Mouse (Mus musculus) liver, postnatal 0 days (tissue): Measurements from ENCODE around the gene Tm9sf2. TPM values are rescaled to one million over a fixed set of nuclear protein-coding genes. Genes with fewer than 3 reads are reported as not detected.

ENCODE experiments used
- ATAC-seq: fragments of 200-750 bp; cut with Nextera tagmentation; 2 replicates; pipeline ENCODE4 v1.8.0; 2017; ENCODE audit warnings: mild to moderate bottlenecking, moderate library complexity
- DNase-seq: peaks from one replicate; pipeline ENCODE4 v3.0.0-alpha.2; 2016
- H3K27ac ChIP-seq: fragments of 300-500 bp; sonication (generic); 2 replicates; pipeline ENCODE4 v1.5.1; 2014; ENCODE audit warnings: antibody characterized with exemption, moderate library complexity, mild to moderate bottlenecking, low read depth
- H3K27me3 ChIP-seq: fragments of 300-500 bp; sonication (generic); 2 replicates; pipeline ENCODE4 v1.6.1; 2014; ENCODE audit warnings: low read length, control low read depth, mixed read lengths; ENCODE audit not compliant: insufficient read depth
- H3K36me3 ChIP-seq: fragments of 300-500 bp; sonication (generic); replicated peaks from 2 replicates; pipeline ENCODE4 v1.6.1; 2014; ENCODE audit warnings: mild to moderate bottlenecking, control low read depth, low read length, moderate library complexity, mixed read lengths; ENCODE audit not compliant: insufficient read depth
- H3K4me1 ChIP-seq: fragments of 300-500 bp; sonication (generic); 2 replicates; pipeline ENCODE4 v1.6.1; 2014; ENCODE audit warnings: antibody characterized with exemption, mild to moderate bottlenecking, control low read depth; ENCODE audit not compliant: insufficient read depth
- H3K4me2 ChIP-seq: fragments of 300-500 bp; sonication (generic); 2 replicates; pipeline ENCODE4 v1.6.1; 2014; ENCODE audit warnings: low read depth, mild to moderate bottlenecking, low read length, moderate library complexity, mixed read lengths
- H3K4me3 ChIP-seq: fragments of 300-500 bp; sonication (generic); 2 replicates; pipeline ENCODE4 v1.5.1; 2014; ENCODE audit warnings: low read depth, low read length
- H3K9ac ChIP-seq: fragments of 300-500 bp; sonication (generic); replicated peaks from 2 replicates; pipeline ENCODE4 v1.6.1; 2014; ENCODE audit warnings: mild to moderate bottlenecking, moderate library complexity
- H3K9me3 ChIP-seq: fragments of 300-500 bp; sonication (generic); 2 replicates; pipeline ENCODE4 v1.6.1; 2016; ENCODE audit warnings: mild to moderate bottlenecking, control low read depth, low read length, mixed read lengths
- CTCF ChIP-seq: sonication (generic); IDR thresholded peaks from 2 replicates; pipeline ENCODE4 v1.5.1; 2016; ENCODE audit warnings: antibody characterized with exemption, low read depth
- EP300 ChIP-seq: IDR thresholded peaks from 2 replicates; pipeline ENCODE4 v1.6.1; 2016; ENCODE audit warnings: antibody characterized with exemption, low read depth, mild to moderate bottlenecking
- WGBS: fragments of 180-500 bp; shearing (Covaris S2); extraction: QIAGEN DNeasy Blood & Tissue Kit; methylation state at CpG from one replicate; pipeline ENCODE4 v1.1.7; 2014; ENCODE audit not compliant: insufficient replicate concordance; 5-methylcytosine and 5-hydroxymethylcytosine counted together
- polyA plus RNA-seq: library from polyadenylated mRNA; unstranded; fragments of >200 nt; fragmentation: Nextera tagmentation; extraction: Ambion mirVana; gene quantifications from 2 replicates; pipeline ENCODE4 v1.2.1, GENCODE M21; 2015

Tm9sf2 gene
- polyA plus RNA-seq, 1 experiment from 2014 or later = 107 TPM

- TF ChIP-seq EP300 (no peak), CTCF (no peak)
- no peaks in the 10 kb centered on the region for H3K36me3 ChIP-seq
- ATAC-seq (no peak), DNase-seq (no peak)
- H3K27ac ChIP-seq = 0 out of 2 replicates have a peak overlapping the region, but pooled peaks have one; percentile 58
- no peaks in the 10 kb centered on the region for H3K27me3 ChIP-seq
- no peak overlapping the region for H3K4me3 ChIP-seq
- 70% methylated on average over 10 of the region's 10 CpGs for WGBS
- peaks cover 5% of the 10 kb centered on the region; the same call in 1 of the 2 replicates for H3K4me1 ChIP-seq
- no peak overlapping the region for H3K4me2 ChIP-seq
- H3K9ac ChIP-seq = no peak overlapping the region
- H3K9me3 ChIP-seq = no peaks in the 10 kb centered on the region
Observed at GRCm38 (mm10) chr14:122074360-122074759, 32.5 kb upstream of the Tm9sf2 start.

GRCm38 (mm10) chr14:122075485-122076200, 31.2 kb upstream of the Tm9sf2 start:
- WGBS = 83% methylated on average over 21 of the region's 21 CpGs
- DNase-seq = no peak
- no peak for ATAC-seq

GRCm38 (mm10) chr14:122077017-122077416, 29.8 kb upstream of the Tm9sf2 start:
- WGBS = 65% methylated on average over 3 of the region's 3 CpGs
- no peak for DNase-seq
- no peak for TF ChIP-seq CTCF
- no peak for TF ChIP-seq EP300

More at GRCm38 (mm10) chr14:122075485-122076200, 31.2 kb upstream of the Tm9sf2 start:
- Histone ChIP-seq H3K4me1 (peaks cover 5% of the 10 kb centered on the region; the same call in 1 of the 2 replicates), H3K4me2 (no peak overlapping the region), H3K36me3 (no peaks in the 10 kb centered on the region), H3K27ac (no peak overlapping the region), H3K27me3 (no peaks in the 10 kb centered on the region), H3K9me3 (no peaks in the 10 kb centered on the region), H3K9ac (no peak overlapping the region), H3K4me3 (no peak overlapping the region)
- TF ChIP-seq CTCF (no peak), EP300 (no peak)

GRCm38 (mm10) chr14:122079428-122079827, 27.4 kb upstream of the Tm9sf2 start:
- no peaks in the 10 kb centered on the region for H3K36me3 ChIP-seq
- H3K9me3 ChIP-seq = no peaks in the 10 kb centered on the region
- no peak for ATAC-seq
- no peak for TF ChIP-seq EP300
- TF ChIP-seq CTCF = peak; percentile 79
- DNase-seq = peak; percentile 81
- no peak overlapping the region for H3K27ac ChIP-seq
- no peak overlapping the region for H3K4me2 ChIP-seq
- no peaks in the 10 kb centered on the region for H3K27me3 ChIP-seq
- WGBS = 42% methylated on average over 6 of the region's 6 CpGs
- no peaks in the 10 kb centered on the region for H3K4me1 ChIP-seq
- H3K4me3 ChIP-seq = no peak overlapping the region
- no peak overlapping the region for H3K9ac ChIP-seq

More at GRCm38 (mm10) chr14:122077017-122077416, 29.8 kb upstream of the Tm9sf2 start:
- H3K9ac ChIP-seq = no peak overlapping the region
- no peak overlapping the region for H3K27ac ChIP-seq
- H3K27me3 ChIP-seq = no peaks in the 10 kb centered on the region
- no peak overlapping the region for H3K4me2 ChIP-seq
- no peaks in the 10 kb centered on the region for H3K36me3 ChIP-seq
- no peaks in the 10 kb centered on the region for H3K9me3 ChIP-seq
- no peak for ATAC-seq
- peaks cover 5% of the 10 kb centered on the region; the same call in 1 of the 2 replicates for H3K4me1 ChIP-seq
- no peak overlapping the region for H3K4me3 ChIP-seq

GRCm38 (mm10) chr14:122079921-122080320, 26.9 kb upstream of the Tm9sf2 start:
- DNase-seq = no peak
- Histone ChIP-seq H3K36me3 (no peaks in the 10 kb centered on the region), H3K9me3 (no peaks in the 10 kb centered on the region), H3K27me3 (no peaks in the 10 kb centered on the region), H3K4me1 (no peaks in the 10 kb centered on the region), H3K4me3 (no peak overlapping the region), H3K27ac (no peak overlapping the region), H3K9ac (no peak overlapping the region), H3K4me2 (no peak overlapping the region)
- no peak for TF ChIP-seq EP300
- TF ChIP-seq CTCF = no peak
- WGBS = 81% methylated on average over 5 of the region's 5 CpGs
- ATAC-seq = no peak

GRCm38 (mm10) chr14:122081308-122081707, 25.5 kb upstream of the Tm9sf2 start:
- 25% methylated on average over 3 of the region's 3 CpGs for WGBS
- Histone ChIP-seq H3K4me3 (no peak overlapping the region), H3K27ac (no peak overlapping the region), H3K4me1 (no peaks in the 10 kb centered on the region), H3K4me2 (no peak overlapping the region), H3K9me3 (no peaks in the 10 kb centered on the region), H3K9ac (no peak overlapping the region), H3K36me3 (no peaks in the 10 kb centered on the region), H3K27me3 (no peaks in the 10 kb centered on the region)
- no peak for DNase-seq
- TF ChIP-seq EP300 (no peak), CTCF (no peak)
- no peak for ATAC-seq
